ENCODE assay signal across 13 mouse cellular contexts in genomic region chr11:118364021-118364420, GRCm38 (mm10). TPM values are rescaled to one million over a fixed set of nuclear protein-coding genes. Genes with fewer than 3 reads are reported as not detected.
DNase-seq lines count a peak whose midpoint lies in the region; ATAC-seq lines count a peak whose summit lies in the region.
"Had no signal": no experiment of that assay in that cellular context is flagged by ENCODE, and none has a peak within 500 bp of the region (broad histone marks: within the 10 kb centered on the region; RNA-seq: fewer than 3 reads in every experiment).

No protein-coding gene starts in this region.

- 87% methylated on average over 4 of the region's 4 CpGs for WGBS in hindbrain, embryonic 10.5 days
- WGBS in hindbrain, embryonic 13.5 days, result 87% methylated on average over 4 of the region's 4 CpGs
- 84% methylated on average over 4 of the region's 4 CpGs for WGBS in stomach, embryonic 16.5 days

- H3K9me3 ChIP-seq in hindbrain, embryonic 10.5 days, result no peaks in the 10 kb centered on the region
- H3K9me3 ChIP-seq in hindbrain, embryonic 13.5 days, result no peaks in the 10 kb centered on the region
- no peaks in the 10 kb centered on the region for H3K9me3 ChIP-seq in stomach, embryonic 16.5 days (replicated peaks; ENCODE audit: control insufficient read depth, low read length)
- H3K9me3 ChIP-seq: liver, embryonic 12.5 days had no signal

- peak overlapping the region; percentile 76 for H3K27ac ChIP-seq in hindbrain, embryonic 10.5 days
- H3K27ac ChIP-seq in hindbrain, embryonic 13.5 days, result no peak overlapping the region
- H3K27ac ChIP-seq in stomach, embryonic 16.5 days (ENCODE audit: low read length), result no peak overlapping the region; the same call in 1 of the 2 replicates
- H3K27ac ChIP-seq: liver, embryonic 12.5 days had no signal

- ATAC-seq in hindbrain, embryonic 13.5 days (ENCODE audit: low FRiP score), result no peak
- ATAC-seq in stomach, embryonic 16.5 days (ENCODE audit: insufficient read depth, low FRiP score), result no peak

- peaks cover 9% of the 10 kb centered on the region; the same call in 1 of the 2 replicates for H3K27me3 ChIP-seq in hindbrain, embryonic 10.5 days (ENCODE audit: insufficient read depth, poor library complexity, severe bottlenecking)
- H3K27me3 ChIP-seq in hindbrain, embryonic 13.5 days, result 0 out of 2 replicates have a peak, but pooled peaks cover 3% of the 10 kb centered on the region
- no peaks in the 10 kb centered on the region for H3K27me3 ChIP-seq in stomach, embryonic 16.5 days (ENCODE audit: control insufficient read depth, insufficient read depth, low read length)

- peak; percentile 2 for DNase-seq in adrenal gland, postnatal 14 days
- no peak for DNase-seq in adrenal gland, postnatal 4 days (ENCODE audit: low spot score in 2 of 2)
- DNase-seq in hindbrain, embryonic 10.5 days (ENCODE audit: low spot score), result no peak
- peak; percentile 18 for DNase-seq in urinary bladder, adult 2 months (ENCODE audit: low spot score)
- DNase-seq in urinary bladder, adult 18-20 months (ENCODE audit: low spot score in 2 of 2), result no peak
- no peak for DNase-seq in retina, embryonic 14.5 days (ENCODE audit: low spot score)
- DNase-seq: cerebellum, postnatal 36 days; kidney, adult 18-20 months; lung, postnatal 36 days; retina, postnatal 1 day had no signal

- peaks cover 48% of the 10 kb centered on the region for H3K4me1 ChIP-seq in hindbrain, embryonic 10.5 days (replicated peaks)
- peaks cover 7% of the 10 kb centered on the region for H3K4me1 ChIP-seq in hindbrain, embryonic 13.5 days (replicated peaks)
- H3K4me1 ChIP-seq in stomach, embryonic 16.5 days (ENCODE audit: control insufficient read depth, insufficient read depth, low read length), result peaks cover 40% of the 10 kb centered on the region

- H3K36me3 ChIP-seq in hindbrain, embryonic 10.5 days, result no peaks in the 10 kb centered on the region
- H3K36me3 ChIP-seq in hindbrain, embryonic 13.5 days, result no peaks in the 10 kb centered on the region
- H3K36me3 ChIP-seq in stomach, embryonic 16.5 days (ENCODE audit: control insufficient read depth, insufficient read depth, low read length), result no peaks in the 10 kb centered on the region
- H3K36me3 ChIP-seq: liver, embryonic 12.5 days had no signal

- H3K4me2 ChIP-seq in hindbrain, embryonic 13.5 days, result no peak overlapping the region
- H3K4me2 ChIP-seq in stomach, embryonic 16.5 days (ENCODE audit: low read depth, low read length), result no peak overlapping the region

- H3K9ac ChIP-seq in hindbrain, embryonic 13.5 days, result no peak overlapping the region
- H3K9ac ChIP-seq in stomach, embryonic 16.5 days (ENCODE audit: low read length), result peak overlapping the region; percentile 65; the same call in 1 of the 2 replicates
- H3K9ac ChIP-seq: liver, embryonic 12.5 days had no signal

- H3K4me3 ChIP-seq in hindbrain, embryonic 10.5 days, result no peak overlapping the region
- no peak overlapping the region for H3K4me3 ChIP-seq in hindbrain, embryonic 13.5 days
- H3K4me3 ChIP-seq in stomach, embryonic 16.5 days (replicated peaks; ENCODE audit: low read length), result no peak overlapping the region
- H3K4me3 ChIP-seq: liver, embryonic 12.5 days had no signal

RNA-seq across cellular contexts. Expression of gene Timp2, which starts 8.5 kb away (rescaled TPM):
- total RNA-seq in adrenal gland, postnatal 14 days (2021), result 78.9 and 94.3 TPM in 2 replicates
- total RNA-seq in adrenal gland, postnatal 4 days (2021), result 100 to 1,000 TPM; 107 to 108 TPM
- polyA plus RNA-seq in hindbrain, embryonic 10.5 days (2016; fragmentation: Nextera tagmentation; extraction: Ambion mirVana), result 28.6 and 36.3 TPM in 2 replicates
- 45.7 and 48.1 TPM in 2 replicates for polyA plus RNA-seq in hindbrain, embryonic 13.5 days (2015; fragmentation: Nextera tagmentation; extraction: Ambion mirVana)
- polyA plus RNA-seq in urinary bladder, adult 2 months (2012; rRNA removed), result 600 and 646 TPM in 2 replicates
- polyA plus RNA-seq in stomach, embryonic 16.5 days (2015; fragmentation: Nextera tagmentation; extraction: Ambion mirVana), result 66.5 and 66.7 TPM in 2 replicates

RNA-seq across cellular contexts. Expression of gene Cep295nl, which starts 21.7 kb away (rescaled TPM):
- total RNA-seq in adrenal gland, postnatal 14 days (2021), result 0.67 and 1.7 TPM in 2 replicates
- total RNA-seq in adrenal gland, postnatal 4 days (2021), result 1 to 10 TPM; 1.4 to 2.1 TPM
- polyA plus RNA-seq in hindbrain, embryonic 10.5 days (2016; fragmentation: Nextera tagmentation; extraction: Ambion mirVana), result 0.19 and 0.21 TPM in 2 replicates
- 0.22 and 0.26 TPM in 2 replicates for polyA plus RNA-seq in hindbrain, embryonic 13.5 days (2015; fragmentation: Nextera tagmentation; extraction: Ambion mirVana)
- polyA plus RNA-seq in urinary bladder, adult 2 months (2012; rRNA removed), result 1.3 and 2.3 TPM in 2 replicates
- 0.36 and 0.55 TPM in 2 replicates for polyA plus RNA-seq in stomach, embryonic 16.5 days (2015; fragmentation: Nextera tagmentation; extraction: Ambion mirVana)

RNA-seq across cellular contexts. Expression of gene Lgals3bp, which starts 37.9 kb away (rescaled TPM):
- 51.1 and 59.7 TPM in 2 replicates for total RNA-seq in adrenal gland, postnatal 14 days (2021)
- 10 to 100 TPM; 60.6 to 61.6 TPM for total RNA-seq in adrenal gland, postnatal 4 days (2021)
- polyA plus RNA-seq in hindbrain, embryonic 10.5 days (2016; fragmentation: Nextera tagmentation; extraction: Ambion mirVana), result 1.8 and 2.0 TPM in 2 replicates
- 2.9 and 4.8 TPM in 2 replicates for polyA plus RNA-seq in hindbrain, embryonic 13.5 days (2015; fragmentation: Nextera tagmentation; extraction: Ambion mirVana)
- 154 and 187 TPM in 2 replicates for polyA plus RNA-seq in urinary bladder, adult 2 months (2012; rRNA removed)
- polyA plus RNA-seq in stomach, embryonic 16.5 days (2015; fragmentation: Nextera tagmentation; extraction: Ambion mirVana), result 59.8 and 75.8 TPM in 2 replicates

RNA-seq across cellular contexts. Expression of gene Cant1, which starts 54.9 kb away (rescaled TPM):
- 25.3 and 28.4 TPM in 2 replicates for total RNA-seq in adrenal gland, postnatal 14 days (2021)
- total RNA-seq in adrenal gland, postnatal 4 days (2021), result 10 to 100 TPM; 33.7 to 36.5 TPM
- 23.7 and 31.1 TPM in 2 replicates for polyA plus RNA-seq in hindbrain, embryonic 10.5 days (2016; fragmentation: Nextera tagmentation; extraction: Ambion mirVana)
- 24.4 and 24.9 TPM in 2 replicates for polyA plus RNA-seq in hindbrain, embryonic 13.5 days (2015; fragmentation: Nextera tagmentation; extraction: Ambion mirVana)
- 38.2 and 41.2 TPM in 2 replicates for polyA plus RNA-seq in urinary bladder, adult 2 months (2012; rRNA removed)
- polyA plus RNA-seq in stomach, embryonic 16.5 days (2015; fragmentation: Nextera tagmentation; extraction: Ambion mirVana), result 22.5 and 24.3 TPM in 2 replicates

Comparison
In these comparisons a context has a peak if more than half of its experiments do, and no peak if none do; other contexts are left out.
1. DNase-seq: peak in adrenal gland, postnatal 14 days (single experiment) and urinary bladder, adult 2 months (single experiment); none in adrenal gland, postnatal 4 days (0 of 2), hindbrain, embryonic 10.5 days (single experiment), urinary bladder, adult 18-20 months (0 of 2) and retina, embryonic 14.5 days (single experiment).
2. RNA of gene Lgals3bp, which starts 37.9 kb away (polyA plus RNA-seq): 154 to 187 TPM in urinary bladder, adult 2 months and 59.8 to 75.8 TPM in stomach, embryonic 16.5 days; 2.9 to 4.8 TPM in hindbrain, embryonic 13.5 days and 1.8 to 2.0 TPM in hindbrain, embryonic 10.5 days; every median in the first group is over 10 times any median in the second.